Mouse (Mus musculus): ENCODE results near the gene Rnf151.
"Not testable (repeated sequence)": the region's sequence is repeated elsewhere in the genome, so short reads cannot be mapped to it uniquely, and the experiment has no call there.

The Rnf151 gene

DNA sequence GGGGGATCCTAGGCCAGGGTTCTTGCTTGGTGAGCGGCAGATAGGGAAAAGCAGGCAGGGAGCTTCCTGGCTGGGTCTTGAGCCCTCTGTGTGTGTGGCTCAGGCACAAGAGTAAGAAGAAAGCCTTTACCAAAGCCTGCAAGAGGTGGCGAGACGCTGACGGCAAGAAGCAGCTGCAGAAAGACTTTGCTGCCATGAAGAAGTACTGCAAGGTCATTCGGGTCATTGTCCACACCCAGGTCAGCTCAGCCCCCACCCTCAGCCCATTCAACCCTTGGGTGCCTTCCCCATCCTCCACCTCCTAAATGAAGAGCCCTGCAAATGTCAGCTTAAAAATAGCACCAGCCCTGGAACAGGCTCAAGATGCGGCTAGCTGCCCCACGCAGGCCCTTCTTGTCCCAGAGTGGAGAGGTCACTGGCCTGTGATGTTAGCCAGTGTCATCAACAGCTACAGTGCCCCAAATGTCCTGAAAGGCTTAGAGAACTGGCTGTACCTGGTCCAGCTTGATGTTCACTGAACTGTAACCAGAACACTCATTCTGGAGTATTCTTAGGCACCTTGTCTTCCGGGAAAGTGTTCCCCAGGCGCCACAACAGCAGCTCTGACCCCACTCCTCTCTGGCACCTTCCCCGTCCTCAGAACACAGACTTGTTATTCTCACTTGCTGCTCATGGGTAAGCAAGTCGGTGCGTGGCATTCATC lies 14.5 kb upstream of the Rnf151 start:
- no peak for DNase-seq

DNA sequence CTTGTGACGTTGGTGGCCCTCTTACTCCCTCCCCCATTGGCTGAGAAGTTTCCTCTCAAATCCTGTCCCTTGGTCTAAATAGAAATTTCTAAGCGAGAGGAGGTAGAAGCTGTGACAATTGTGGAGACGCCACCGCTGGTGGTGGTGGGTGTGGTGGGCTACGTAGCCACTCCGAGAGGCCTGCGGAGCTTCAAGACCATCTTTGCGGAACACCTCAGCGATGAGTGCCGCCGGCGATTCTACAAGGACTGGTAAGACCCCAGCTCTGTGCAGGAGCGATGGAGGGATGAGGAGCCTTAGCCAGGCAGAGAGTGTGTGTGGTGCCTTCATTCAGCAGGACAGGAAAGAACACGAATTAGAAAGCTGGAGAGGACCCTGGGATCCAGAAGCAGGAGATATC lies 12.9 kb upstream of the Rnf151 start:
- DNase-seq = no peak

DNA sequence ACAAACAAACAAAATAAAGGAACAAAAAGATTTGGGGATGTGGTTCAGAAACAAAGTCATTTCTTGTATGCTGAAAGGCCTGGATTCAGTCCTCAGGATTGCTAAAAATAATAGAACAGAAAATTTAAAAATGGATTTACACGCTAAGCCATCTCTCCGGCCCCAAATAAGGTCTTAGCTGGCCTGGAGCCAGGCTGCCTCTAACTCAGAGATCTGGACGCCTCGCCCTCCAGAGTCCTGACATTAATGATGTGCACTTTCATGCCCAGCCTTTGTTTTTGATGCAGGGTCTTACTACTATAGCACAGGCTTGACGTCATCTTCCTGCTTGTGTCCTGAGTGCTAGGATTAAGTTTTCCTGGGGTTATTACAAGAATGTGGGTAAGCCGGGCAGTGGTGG lies 11.2 kb upstream of the Rnf151 start:
- no peak for DNase-seq

DNA sequence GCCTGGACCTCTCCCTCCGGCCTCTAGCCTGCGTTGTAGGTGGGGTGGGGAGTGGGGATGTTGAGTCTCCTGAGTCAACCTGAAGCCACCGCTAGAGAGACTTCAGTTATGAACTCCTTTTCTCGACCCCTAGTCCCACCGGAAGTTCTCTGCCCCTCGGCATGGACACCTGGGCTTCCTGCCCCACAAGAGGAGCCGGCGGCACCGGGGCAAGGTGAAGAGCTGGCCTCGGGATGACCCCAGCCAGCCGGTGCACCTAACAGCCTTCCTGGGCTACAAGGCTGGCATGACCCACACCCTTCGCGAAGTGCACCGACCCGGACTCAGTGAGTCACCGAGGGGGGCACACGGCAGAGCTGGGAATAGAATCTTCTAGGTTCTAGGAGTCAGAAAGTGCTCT lies 10.3 kb upstream of the Rnf151 start:
- DNase-seq = no peak

DNA sequence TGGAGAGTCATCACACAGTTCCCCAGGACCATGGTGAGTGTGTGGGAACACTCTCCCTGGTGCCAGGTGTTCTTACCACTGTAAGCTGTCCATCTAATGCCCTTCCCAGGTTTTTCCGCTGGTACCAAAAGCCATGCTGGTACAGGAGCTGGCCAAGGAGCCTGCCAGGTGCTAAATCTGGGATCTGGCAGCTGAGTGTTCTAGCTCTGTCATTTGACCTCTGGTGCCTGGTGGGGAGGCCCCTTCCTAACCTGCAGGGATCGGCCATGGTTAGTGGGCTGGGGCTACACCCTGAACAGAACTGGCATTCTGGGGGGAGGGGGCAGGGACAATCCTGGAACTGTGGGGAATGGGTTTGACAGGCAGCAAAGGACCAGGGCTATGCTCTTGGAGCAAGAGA lies 9.8 kb upstream of the Rnf151 start, which contains the start of gene Rpl3l:
Rpl3l (plus strand) TSS at position 203 of the 400 bp plus-strand sequence.
- no peak for DNase-seq

DNA sequence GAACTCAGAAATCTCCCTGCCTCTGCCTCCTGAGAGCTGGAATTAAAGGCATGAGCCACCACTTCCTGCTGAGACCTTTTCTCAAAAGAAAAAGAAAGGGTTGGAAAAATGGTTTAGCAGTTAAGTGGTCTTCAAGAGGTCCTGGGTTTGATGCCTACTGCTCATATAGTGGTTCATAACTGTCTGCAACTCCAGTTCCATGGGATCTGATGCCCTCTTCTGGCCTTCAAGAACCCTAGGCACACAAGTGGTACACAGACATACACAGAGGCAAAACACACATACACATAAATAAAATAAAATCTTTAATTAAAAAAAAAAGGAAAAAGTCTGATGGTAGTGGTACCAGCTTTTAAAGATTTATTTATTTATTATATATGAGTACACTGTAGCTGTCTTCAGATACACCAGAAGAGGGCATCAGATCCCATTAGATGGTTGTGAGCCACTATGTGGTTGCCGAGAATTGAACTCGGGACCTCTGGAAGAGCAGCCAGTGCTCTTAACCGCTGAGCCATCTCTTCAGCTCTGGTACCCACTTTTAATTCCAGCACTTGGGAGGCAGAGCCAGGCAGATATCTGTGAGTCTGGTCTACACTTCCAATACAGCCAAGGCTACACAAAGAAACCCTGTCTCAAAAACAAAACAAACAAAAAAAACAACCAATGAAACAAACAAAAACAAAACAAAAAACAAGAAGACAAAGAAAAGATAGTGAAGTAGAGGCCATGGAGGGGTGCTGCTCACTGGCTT lies 8.0 kb upstream of the Rnf151 start:
- no peak for DNase-seq

DNA sequence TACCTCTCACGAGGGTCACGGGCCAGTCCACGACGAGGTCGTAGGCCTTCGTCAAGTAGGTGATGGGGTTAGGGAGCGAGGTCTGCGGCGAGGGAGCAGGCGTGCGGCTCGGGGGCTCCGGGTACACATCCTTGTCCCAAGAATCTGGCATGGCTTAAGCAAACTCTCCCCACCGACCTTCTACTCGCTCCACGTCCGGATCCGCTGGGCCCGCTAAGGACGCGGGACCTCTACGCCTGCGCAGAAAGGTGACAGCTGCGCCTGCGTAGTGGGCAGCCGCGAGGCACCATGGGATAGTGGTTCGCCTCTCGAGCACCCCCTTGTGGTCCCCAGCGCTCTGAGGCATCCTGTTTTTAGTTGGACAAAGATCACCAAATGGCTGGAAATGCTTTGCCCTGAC lies 6.3 kb upstream of the Rnf151 start, which contains the start of gene Ndufb10:
Ndufb10 (minus strand) TSS at position 295 of the 400 bp plus-strand sequence.
- peak; percentile 95 to 98 for DNase-seq

DNA sequence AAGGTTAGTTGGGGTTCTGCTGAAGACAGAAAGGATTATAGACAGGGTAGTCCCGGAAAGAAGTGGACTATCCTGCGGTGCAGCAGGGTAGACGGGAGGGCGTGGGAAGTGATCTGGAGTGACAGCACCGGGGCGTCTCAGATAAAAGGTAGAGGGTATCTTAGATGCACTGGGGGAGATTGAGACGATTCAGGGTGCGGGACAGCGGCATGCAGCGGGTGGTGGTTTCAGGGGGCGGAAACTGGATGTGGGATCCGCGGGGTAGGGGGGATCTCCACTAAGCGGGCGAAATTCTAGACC lies 6.0 kb upstream of the Rnf151 start:
- DNase-seq = no peak

DNA sequence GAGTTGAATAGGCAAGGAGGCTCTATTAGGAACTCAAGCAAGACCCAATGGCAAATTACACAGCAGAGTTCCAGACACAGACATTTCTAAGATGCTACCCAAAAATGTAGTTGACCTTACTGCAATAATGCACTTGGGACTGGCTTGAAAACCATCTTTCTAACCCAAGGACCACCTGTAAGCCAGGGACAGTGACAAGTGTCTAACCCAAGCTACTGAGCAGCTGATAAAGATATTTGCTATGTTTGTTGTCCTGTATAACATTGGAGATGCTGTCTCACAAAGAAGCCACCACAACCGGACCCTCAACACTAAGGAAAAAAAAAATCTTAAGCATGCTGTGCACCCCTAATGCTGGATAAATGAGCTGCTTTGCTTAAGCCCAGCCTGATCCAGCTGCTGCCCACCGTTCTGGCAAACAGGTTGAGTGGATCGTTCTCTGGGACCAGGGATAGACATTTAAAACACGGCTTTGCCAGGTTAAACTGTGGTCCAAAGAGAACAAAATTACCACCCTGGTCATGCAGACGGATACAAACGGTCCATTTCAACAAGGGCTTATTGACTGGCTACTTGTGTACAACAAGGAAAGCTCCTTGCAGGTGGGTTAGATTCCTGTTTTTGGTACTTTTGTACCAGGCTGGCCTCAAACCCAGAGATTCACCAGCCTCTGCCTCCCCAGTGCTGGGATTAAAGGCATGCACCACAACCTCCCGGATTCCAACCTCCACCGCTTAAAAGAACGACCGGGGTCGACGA lies 5.4 kb upstream of the Rnf151 start:
- no peak for DNase-seq

DNA sequence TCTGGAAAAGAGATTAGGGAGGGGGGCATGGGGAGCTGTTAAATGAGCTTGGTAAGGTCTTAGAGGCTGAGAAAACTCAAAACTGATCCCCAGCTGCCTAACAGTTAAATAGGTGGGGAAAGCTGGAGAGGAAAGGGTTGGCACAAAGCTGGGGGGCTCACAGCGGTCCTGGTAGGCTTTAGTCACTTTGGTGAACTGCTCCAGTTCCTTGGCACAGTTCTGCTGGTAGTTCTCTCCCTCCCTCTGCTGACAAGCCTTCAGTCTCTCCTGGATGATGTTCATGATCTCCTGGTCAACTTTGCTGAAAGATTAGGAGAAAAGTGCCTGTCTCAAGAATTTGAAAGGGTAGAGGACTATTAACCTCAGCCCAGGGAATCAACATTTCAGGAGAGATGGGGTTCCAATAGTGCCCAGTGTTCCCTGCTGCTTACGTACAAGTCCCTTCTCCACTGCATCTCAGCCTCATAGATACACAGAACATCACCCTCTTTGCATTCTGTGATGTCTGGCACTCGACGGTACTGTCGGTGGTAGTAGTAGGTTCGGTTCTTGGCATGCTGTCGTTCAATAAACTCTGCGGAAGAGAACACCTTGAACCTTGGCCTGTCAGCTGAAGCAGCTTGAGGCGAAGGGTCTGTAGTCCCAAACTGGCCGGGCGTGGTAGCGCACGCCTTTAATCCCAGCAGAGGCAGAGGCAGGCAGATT lies 4.5 kb upstream of the Rnf151 start:
- DNase-seq = peak in 1 of 2 experiments; percentile 17

DNA sequence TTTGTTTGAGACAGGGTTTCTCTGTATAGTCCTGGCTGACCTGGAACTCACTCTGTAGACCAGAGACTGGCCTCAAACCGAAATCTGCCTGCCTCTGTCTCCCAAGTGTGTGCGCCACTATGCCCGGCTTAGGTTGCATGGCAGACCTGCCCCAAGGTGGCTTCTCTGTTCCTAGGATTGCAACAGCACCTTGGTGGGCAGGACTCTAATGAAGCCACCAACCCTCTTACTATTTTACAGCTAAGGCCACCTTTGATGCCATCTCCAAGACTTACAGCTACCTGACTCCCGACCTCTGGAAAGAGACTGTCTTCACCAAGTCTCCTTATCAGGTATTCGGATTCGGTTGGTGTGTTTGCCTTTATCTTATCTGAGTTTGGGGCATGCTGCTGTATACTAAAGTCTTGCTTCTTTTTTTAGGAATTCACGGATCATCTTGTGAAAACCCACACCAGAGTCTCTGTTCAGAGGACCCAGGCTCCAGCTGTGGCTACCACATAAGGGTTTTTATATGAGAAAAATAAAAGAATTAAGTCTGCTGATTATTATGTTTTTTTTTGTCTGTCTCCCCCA lies 3.6 kb upstream of the Rnf151 start:
- peak in 1 of 2 experiments; percentile 14 for DNase-seq

DNA sequence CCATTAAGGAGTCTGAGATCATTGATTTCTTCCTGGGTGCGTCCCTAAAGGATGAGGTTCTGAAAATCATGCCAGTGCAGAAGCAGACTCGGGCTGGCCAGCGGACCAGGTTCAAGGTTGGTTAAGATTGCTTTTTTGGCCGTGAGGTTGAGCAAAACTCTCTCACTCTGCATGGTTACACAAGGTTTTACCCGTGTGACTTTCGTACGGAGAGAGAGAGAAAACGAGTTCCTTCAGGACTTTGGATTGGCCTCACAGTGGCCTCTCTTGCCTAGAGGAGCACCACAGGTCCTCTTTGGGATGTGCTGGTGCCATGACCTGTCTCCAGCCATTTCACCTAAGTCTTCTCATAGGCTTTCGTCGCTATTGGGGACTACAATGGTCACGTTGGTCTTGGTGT lies 2.8 kb upstream of the Rnf151 start:
- peak in 1 of 2 experiments; percentile 19 for DNase-seq

DNA sequence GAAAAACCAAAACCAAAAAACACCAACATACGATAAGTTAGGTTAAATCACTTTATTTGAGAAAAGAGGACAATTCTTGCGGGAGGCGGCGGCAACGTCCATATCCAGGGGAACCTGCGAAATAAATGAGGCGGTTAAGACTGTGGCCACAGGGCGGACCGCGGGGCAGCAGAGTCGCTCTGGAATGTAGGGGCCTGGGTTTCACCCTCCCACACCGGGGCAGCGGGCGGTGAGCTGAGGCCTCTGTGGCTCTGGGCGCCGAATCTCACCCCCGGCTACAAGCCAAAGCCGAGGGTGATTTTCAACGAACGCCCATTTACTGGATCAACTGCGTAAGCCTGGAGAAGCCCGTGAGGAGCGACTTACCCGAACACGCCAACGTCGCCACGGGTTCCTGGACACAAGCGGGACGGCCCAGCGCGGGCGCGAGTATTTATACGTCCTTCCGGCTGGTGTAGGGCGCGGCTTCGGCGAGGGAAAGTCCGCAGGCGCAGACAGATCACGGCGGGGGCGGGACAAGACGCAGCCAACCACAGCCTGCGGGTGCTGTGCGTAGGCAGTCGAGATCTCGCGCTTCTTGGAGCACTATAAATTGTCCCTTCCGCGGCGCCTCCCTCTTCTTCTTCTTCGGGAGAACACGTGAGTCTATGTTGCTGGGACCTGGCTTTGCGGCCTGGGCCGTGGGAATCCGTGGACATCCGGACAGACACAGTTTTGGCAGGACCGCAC lies 1.8 kb upstream of the Rnf151 start:
- peak; percentile 99 for DNase-seq

DNA sequence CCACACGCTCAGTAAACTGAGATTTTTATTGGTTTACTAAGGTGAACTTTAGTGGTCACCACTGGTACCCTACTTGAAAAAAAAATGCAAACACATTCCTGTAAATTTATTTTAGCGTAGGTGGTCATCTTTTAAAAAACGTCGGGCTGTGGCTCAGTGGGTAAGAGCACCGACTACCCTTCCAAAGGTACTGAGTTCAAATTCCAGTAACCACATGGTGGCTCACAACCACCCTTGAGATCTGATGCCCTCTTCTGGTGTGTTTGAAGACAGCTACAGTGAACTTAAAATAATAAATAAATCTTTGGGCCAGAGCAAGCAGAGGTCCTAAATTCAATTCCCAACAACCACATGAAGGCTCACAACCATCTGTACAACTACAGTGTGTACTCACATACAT lies 1.1 kb upstream of the Rnf151 start:
- DNase-seq = not testable (repeated sequence)

DNA sequence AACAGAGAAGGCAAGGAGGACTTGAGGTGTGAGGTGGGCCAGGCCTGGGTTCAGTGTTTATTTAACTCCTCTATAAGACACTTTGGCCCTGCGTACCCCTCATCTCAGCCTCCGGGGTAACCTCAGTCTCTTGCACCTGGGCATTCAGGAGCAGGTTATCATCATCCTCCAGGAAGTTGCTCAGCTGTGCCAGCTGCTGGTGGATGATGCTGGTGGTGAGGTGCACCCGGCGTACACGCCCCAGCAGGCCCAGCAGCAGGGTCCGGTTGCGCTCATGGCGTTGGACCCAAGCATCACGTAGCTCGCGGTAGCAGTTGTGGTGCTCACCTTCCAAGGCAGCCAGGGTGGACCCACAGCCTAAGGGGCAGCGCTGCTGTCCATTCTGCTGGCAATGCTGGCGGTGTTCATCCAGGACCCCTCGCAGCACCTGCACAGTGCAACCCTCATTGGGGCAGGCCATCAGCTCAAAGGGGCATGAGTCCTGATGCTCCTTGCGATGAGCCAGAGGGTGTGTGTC lies 1.6 kb downstream of the Rnf151 start:
- DNase-seq = peak in 1 of 2 experiments; percentile 22

DNA sequence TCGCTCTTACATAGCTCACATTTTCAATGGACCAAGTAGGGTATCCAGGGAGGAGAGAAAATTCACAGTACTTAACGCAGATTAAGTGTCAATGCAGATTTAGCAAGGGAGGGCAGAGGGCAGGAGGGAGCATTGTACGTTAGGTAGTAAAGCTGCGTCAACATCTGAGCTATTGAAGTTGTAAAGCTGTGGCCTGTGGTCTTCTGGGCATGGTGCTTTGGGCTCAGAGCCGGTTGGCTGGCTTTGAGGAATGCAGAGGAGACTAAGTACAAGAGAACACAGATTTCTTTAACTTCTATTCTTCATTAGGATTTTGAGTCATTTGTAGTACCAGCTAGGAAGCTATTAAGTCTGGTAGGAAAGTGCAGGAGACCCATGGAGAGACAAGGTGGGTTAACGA lies 2.3 kb downstream of the Rnf151 start:
- no peak for DNase-seq

DNA sequence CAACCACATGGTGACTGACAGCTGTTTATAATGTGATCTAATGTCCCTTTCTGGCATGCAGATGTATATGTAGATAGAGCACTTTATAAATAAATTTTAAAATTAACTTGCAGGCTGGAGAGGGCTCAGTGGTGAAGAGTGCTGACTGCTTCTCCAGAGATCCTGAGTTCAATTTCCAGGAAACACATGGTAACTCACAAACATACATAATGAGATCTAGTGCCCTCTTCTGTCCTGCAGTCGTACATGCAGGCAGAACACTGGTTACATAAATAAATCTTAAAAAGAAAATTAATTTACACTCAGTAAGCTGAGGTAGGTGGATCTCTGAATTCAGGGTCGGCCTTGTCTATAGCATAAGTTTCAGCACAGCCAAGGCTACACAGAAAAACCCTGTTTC lies 9.2 kb downstream of the Rnf151 start:
- no peak for DNase-seq

DNA sequence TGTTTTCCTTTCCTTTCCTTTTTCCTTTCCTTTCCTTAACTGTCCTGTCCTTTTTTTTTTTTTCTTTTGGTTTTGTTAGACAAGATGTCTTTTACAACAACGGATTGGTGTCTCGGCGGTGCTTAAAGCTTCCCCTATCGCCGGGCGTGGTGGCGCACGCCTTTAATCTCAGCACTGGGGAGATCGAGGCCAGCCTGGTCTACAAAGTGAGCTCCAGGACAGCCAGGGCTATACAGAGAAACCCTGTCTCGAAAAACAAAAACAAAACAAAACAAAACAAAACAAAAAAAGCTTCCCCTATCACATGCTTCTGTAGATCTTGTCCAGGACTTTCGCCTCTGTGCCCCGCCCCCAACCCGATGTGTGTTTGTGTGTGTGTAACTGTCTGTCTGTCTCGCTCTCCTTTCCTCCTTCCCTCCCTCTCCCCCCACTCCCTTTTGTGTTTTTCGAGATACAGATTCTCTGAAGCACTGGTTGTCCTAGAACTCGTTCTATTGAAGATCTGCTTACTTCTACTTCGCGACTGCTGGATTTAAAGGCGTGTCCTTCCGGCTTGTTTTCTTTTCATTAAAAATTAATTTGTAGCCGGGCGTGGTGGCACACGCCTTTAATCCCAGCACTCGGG lies 9.9 kb downstream of the Rnf151 start:
- peak in 1 of 2 experiments; percentile 14 for DNase-seq

DNA sequence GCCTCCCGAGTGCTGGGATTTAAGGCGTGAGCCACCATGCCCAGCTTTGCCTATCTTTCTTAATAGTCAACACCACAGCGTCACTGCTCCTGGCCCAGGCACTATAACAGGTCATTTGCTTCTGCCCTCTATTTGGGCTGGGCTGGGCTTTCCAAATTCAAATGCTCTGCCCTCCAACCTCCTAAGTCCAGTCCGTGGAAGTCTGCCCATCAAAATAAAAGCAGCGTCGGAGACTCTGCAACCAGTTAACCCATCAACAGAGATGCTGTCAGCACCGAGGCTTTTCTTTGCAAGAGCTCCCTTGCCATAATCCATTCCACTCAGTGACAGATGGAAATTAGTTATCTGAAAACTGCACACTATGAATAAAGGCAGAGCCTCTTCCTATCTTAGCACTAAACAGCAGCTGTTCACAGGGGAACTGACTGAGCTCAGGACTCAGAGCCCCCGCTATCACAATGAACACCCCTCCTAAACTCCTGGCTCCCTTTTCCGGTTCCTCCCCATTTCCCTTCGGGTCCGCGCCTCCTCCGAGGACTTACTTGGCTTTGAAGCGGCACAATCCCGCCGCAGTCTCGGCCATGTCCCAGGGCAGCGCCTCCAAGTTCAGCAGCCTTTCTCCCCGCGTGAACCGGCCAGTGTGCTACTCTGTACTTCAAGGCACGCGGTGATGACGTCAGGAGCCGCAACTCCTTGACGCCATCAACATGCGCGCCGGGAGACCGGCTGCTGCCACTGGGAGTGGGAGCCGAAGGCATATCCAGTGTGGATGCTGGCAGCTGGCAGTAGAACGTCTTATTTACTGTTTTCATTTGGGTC lies 10.7 kb downstream of the Rnf151 start, which contains the start of gene Tbl3:
Tbl3 (minus strand) TSS at position 679 of the 819 bp plus-strand sequence.
- peak; percentile 95 to 96 for DNase-seq

DNA sequence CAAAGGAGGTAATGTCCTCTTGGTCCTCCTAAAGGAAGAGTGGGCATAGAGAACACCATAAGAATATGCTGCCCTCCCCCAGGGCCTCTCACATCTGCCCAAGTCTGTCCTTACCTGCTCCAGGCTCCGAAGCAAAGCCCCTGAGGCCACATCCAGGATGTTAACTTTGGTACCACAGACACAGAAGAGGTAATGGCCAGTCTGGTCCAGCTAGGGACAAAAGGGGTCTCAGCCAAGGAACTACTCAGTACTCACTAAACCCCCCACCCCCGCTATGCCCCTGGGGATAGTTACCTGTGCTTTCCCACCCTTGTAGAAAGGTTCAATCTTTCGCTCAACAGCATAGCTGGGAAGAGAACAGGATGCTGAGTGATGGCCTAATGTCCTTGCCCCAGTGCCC lies 12.0 kb downstream of the Rnf151 start:
- no peak for DNase-seq
